14 mouse cellular contexts compared by ENCODE assay signal in genomic region chr3:15217591-15217990, GRCm38 (mm10).
DNase-seq lines count a peak whose midpoint lies in the region.
"Had no signal": no experiment of that assay in that cellular context is flagged by ENCODE, and none has a peak within 500 bp of the region (broad histone marks: within the 10 kb centered on the region; RNA-seq: fewer than 3 reads in every experiment).

No protein-coding gene starts in this region.

- DNase-seq in Muller cell, postnatal 12 days (ENCODE audit: inconsistent ontology term), result peak; percentile 90
- DNase-seq in adrenal gland, postnatal 36 days, result no peak
- DNase-seq: adrenal gland, adult 2 months; adrenal gland, adult 8-10 months; adrenal gland, postnatal 10 days; adrenal gland, postnatal 14 days; adrenal gland, postnatal 25 days; B cell, adult 2 months; cerebellum, adult 11 months; cerebellum, adult 11-12 months; cerebellum, adult 18-20 months; cerebellum, adult 2 months; cerebellum, adult 8-10 months; cerebellum, adult 9-10 months had no signal
